Mouse (Mus musculus) MEL (cell line): ENCODE data around the gene Tpx2.

Experiments used
- BHLHE40 ChIP-seq: IDR thresholded peaks from 2 replicates; pipeline ENCODE4 v1.6.1; 2012; ENCODE audit warnings: low read depth, mild to moderate bottlenecking, inconsistent platforms, low read length, improper control_type of control experiment, borderline replicate concordance
- CHD2 ChIP-seq: IDR thresholded peaks from 2 replicates; pipeline ENCODE4 v1.6.1; 2011; ENCODE audit warnings: low read length, improper control_type of control experiment
- CTCF ChIP-seq, 3 experiments: IDR thresholded peaks in 2 of 3; conservative IDR thresholded peaks in 1 of 3; 2 replicates each; pipeline ENCODE4 v1.5.1; 2011 to 2012; ENCODE audit warnings: low read length in 3 of 3, low read depth in 2 of 3, mild to moderate bottlenecking in 2 of 3, improper control_type of control experiment in 1 of 3, inconsistent platforms in 1 of 3, mixed read lengths in 1 of 3, moderate library complexity in 1 of 3; ENCODE audit not compliant: control insufficient read depth in 1 of 3, insufficient read depth in 1 of 3, poor library complexity in 1 of 3, severe bottlenecking in 1 of 3
- EP300 ChIP-seq, 2 experiments: IDR thresholded peaks; 2 replicates each; pipeline ENCODE4 v1.6.1; 2011; ENCODE audit warnings: improper control_type of control experiment in 2 of 2, low read length in 2 of 2, low read depth in 1 of 2, mild to moderate bottlenecking in 1 of 2
- GATA1 ChIP-seq: IDR thresholded peaks from 2 replicates; pipeline ENCODE4 v1.6.1; 2011; ENCODE audit warnings: low read depth, low read length, improper control_type of control experiment
- JUND ChIP-seq: IDR thresholded peaks from 2 replicates; pipeline ENCODE4 v1.6.1; 2011; ENCODE audit warnings: low read depth, mild to moderate bottlenecking, improper control_type of control experiment, low read length
- KAT2A ChIP-seq: conservative IDR thresholded peaks from 2 replicates; pipeline ENCODE4 v1.6.1; 2012; ENCODE audit warnings: low read depth, low read length, improper control_type of control experiment, inconsistent platforms
- MAZ ChIP-seq: IDR thresholded peaks from 2 replicates; pipeline ENCODE4 v1.6.1; 2012; ENCODE audit warnings: low read depth, mild to moderate bottlenecking, inconsistent platforms, low read length, improper control_type of control experiment
- MEF2A ChIP-seq: IDR thresholded peaks from 2 replicates; pipeline ENCODE4 v1.6.1; 2014; ENCODE audit warnings: low read depth, mild to moderate bottlenecking, inconsistent platforms, low read length, improper control_type of control experiment; ENCODE audit not compliant: poor library complexity, insufficient replicate concordance, severe bottlenecking; ENCODE audit errors: extremely low read depth
- MYC ChIP-seq: IDR thresholded peaks from 2 replicates; pipeline ENCODE4 v1.6.1; 2011; ENCODE audit warnings: low read depth, mild to moderate bottlenecking, low read length, improper control_type of control experiment, moderate library complexity
- POLR2A ChIP-seq, 2 experiments: IDR thresholded peaks; 2 replicates each; pipeline ENCODE4 v1.6.1; 2011 to 2012; ENCODE audit warnings: low read length in 2 of 2, mild to moderate bottlenecking in 2 of 2, control low read depth in 1 of 2, improper control_type of control experiment in 1 of 2, low read depth in 1 of 2, moderate library complexity in 1 of 2; ENCODE audit not compliant: control insufficient read depth in 1 of 2, insufficient read depth in 1 of 2, poor library complexity in 1 of 2
- USF2 ChIP-seq, 2 experiments: IDR thresholded peaks; 2 replicates each; pipeline ENCODE4 v1.6.1; 2011 to 2012; ENCODE audit warnings: improper control_type of control experiment in 2 of 2, low read length in 2 of 2, borderline replicate concordance in 1 of 2, inconsistent platforms in 1 of 2, low read depth in 1 of 2, mild to moderate bottlenecking in 1 of 2; ENCODE audit not compliant: insufficient read depth in 1 of 2
- ZMIZ1 ChIP-seq: IDR thresholded peaks from 2 replicates; pipeline ENCODE4 v1.6.1; 2012; ENCODE audit warnings: low read depth, mild to moderate bottlenecking, inconsistent platforms, low read length, improper control_type of control experiment, moderate library complexity

DNA sequence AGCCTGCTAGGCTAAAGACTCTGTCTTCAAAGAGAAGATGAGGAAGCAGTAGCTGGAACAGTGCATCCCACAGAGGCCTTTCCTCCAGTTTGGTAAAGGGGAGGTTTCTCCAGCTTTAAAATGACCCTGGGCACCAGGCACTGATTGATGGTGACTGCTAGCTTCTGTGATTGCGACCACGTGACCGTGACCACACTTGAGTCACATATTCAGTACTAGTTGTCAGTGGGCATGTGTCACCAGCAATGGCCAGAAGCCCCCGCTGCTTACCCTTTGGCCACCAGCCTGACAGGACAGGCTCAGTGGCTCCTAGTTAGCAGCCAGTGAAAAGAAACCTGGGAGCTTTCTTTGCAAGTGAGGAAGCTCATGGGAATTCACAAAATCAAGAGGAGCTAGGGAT lies 55.8 kb downstream of the Tpx2 start:
- TF ChIP-seq POLR2A (IDR thresholded peaks at IDR 0.05; ENCODE audit: control insufficient read depth in 1 of 2, insufficient read depth in 1 of 2, low read depth in 1 of 2, low read length in 2 of 2, poor library complexity in 1 of 2) (no peak), EP300 (IDR thresholded peaks at IDR 0.05; ENCODE audit: low read depth in 1 of 2, low read length in 2 of 2) (no peak), CHD2 (no peak), MAZ (no peak), GATA1 (no peak), BHLHE40 (no peak), ZMIZ1 (no peak), CTCF (IDR thresholded peaks at IDR 0.05 in 2 of 3, conservative IDR thresholded peaks at IDR 0.05 in 1 of 3; ENCODE audit: control insufficient read depth in 1 of 3, insufficient read depth in 1 of 3, low read depth in 2 of 3, low read length in 3 of 3, poor library complexity in 1 of 3, severe bottlenecking in 1 of 3) (no peak), MYC (no peak), MEF2A (no peak), JUND (no peak), KAT2A (no peak), USF2 (IDR thresholded peaks at IDR 0.05; ENCODE audit: borderline replicate concordance in 1 of 2, insufficient read depth in 1 of 2, low read depth in 1 of 2, low read length in 2 of 2) (no peak)
